Mouse (Mus musculus) heart, embryonic 14.5 days (tissue): Measurements from ENCODE around the gene Lpin2. TPM values are rescaled to one million over a fixed set of nuclear protein-coding genes. Genes with fewer than 3 reads are reported as not detected.

Experiments used
- ATAC-seq: fragments of 200-750 bp; cut with Nextera tagmentation; 2 replicates; pipeline ENCODE4 v1.8.0; 2017; ENCODE audit warnings: low read depth, moderate TSS enrichment; ENCODE audit not compliant: insufficient number of reproducible peaks, insufficient read depth, low FRiP score
- H3K27ac ChIP-seq, 2 experiments: fragments of 200-500 bp in 1 of 2; fragments of 300-500 bp in 1 of 2; sonication (generic) in 1 of 2; replicated peaks in 1 of 2; 2 replicates each; pipeline ENCODE4 v1.5.1; 2012 to 2014; ENCODE audit warnings: low read depth in 2 of 2, low read length in 2 of 2, control low read depth in 1 of 2, mild to moderate bottlenecking in 1 of 2, mixed read lengths in 1 of 2; ENCODE audit not compliant: control insufficient read depth in 1 of 2, insufficient read depth in 1 of 2
- H3K27me3 ChIP-seq: fragments of 300-500 bp; sonication (generic); 2 replicates; pipeline ENCODE4 v1.6.1; 2014; ENCODE audit warnings: mild to moderate bottlenecking, low read length, control low read depth; ENCODE audit not compliant: control insufficient read depth, insufficient read depth
- H3K36me3 ChIP-seq: fragments of 300-500 bp; sonication (generic); 2 replicates; pipeline ENCODE4 v1.6.1; 2014; ENCODE audit warnings: mild to moderate bottlenecking, control low read depth, low read length, mixed read lengths; ENCODE audit not compliant: control insufficient read depth, insufficient read depth
- H3K4me1 ChIP-seq, 2 experiments: fragments of 200-500 bp in 1 of 2; fragments of 300-500 bp in 1 of 2; sonication (generic) in 1 of 2; 2 replicates each; pipeline ENCODE4 v1.6.1; 2012 to 2014; ENCODE audit warnings: low read length in 2 of 2, control low read depth in 1 of 2, mixed read lengths in 1 of 2; ENCODE audit not compliant: control insufficient read depth in 2 of 2, insufficient read depth in 2 of 2
- H3K4me2 ChIP-seq: fragments of 300-500 bp; sonication (generic); 2 replicates; pipeline ENCODE4 v1.6.1; 2014; ENCODE audit warnings: mild to moderate bottlenecking, low read length
- H3K4me3 ChIP-seq, 2 experiments: fragments of 200-500 bp in 1 of 2; fragments of 300-500 bp in 1 of 2; sonication (generic) in 1 of 2; 2 replicates each; pipeline ENCODE4 v1.5.1; 2012 to 2014; ENCODE audit warnings: low read length in 2 of 2, mild to moderate bottlenecking in 2 of 2, control low read depth in 1 of 2, low read depth in 1 of 2, moderate library complexity in 1 of 2; ENCODE audit not compliant: control insufficient read depth in 1 of 2, insufficient read depth in 1 of 2
- H3K9ac ChIP-seq: fragments of 300-500 bp; sonication (generic); 2 replicates; pipeline ENCODE4 v1.6.1; 2014; ENCODE audit warnings: mild to moderate bottlenecking, low read length
- H3K9me3 ChIP-seq: fragments of 300-500 bp; sonication (generic); 2 replicates; pipeline ENCODE4 v1.6.1; 2016; ENCODE audit warnings: low read length, control low read depth; ENCODE audit not compliant: control insufficient read depth
- WGBS: fragments of 180-500 bp; shearing (Covaris S2); extraction: QIAGEN DNeasy Blood & Tissue Kit; methylation state at CpG from one replicate; pipeline ENCODE4 v1.1.7; 2014; 5-methylcytosine and 5-hydroxymethylcytosine counted together
- polyA plus RNA-seq: library from polyadenylated mRNA; unstranded; fragments of >200 nt; fragmentation: Nextera tagmentation; extraction: Ambion mirVana; gene quantifications from 2 replicates; pipeline ENCODE4 v1.2.1, GENCODE M21; 2014

Lpin2 gene
- polyA plus RNA-seq, 1 experiment from 2014 or later, result 15.2 TPM

DNA sequence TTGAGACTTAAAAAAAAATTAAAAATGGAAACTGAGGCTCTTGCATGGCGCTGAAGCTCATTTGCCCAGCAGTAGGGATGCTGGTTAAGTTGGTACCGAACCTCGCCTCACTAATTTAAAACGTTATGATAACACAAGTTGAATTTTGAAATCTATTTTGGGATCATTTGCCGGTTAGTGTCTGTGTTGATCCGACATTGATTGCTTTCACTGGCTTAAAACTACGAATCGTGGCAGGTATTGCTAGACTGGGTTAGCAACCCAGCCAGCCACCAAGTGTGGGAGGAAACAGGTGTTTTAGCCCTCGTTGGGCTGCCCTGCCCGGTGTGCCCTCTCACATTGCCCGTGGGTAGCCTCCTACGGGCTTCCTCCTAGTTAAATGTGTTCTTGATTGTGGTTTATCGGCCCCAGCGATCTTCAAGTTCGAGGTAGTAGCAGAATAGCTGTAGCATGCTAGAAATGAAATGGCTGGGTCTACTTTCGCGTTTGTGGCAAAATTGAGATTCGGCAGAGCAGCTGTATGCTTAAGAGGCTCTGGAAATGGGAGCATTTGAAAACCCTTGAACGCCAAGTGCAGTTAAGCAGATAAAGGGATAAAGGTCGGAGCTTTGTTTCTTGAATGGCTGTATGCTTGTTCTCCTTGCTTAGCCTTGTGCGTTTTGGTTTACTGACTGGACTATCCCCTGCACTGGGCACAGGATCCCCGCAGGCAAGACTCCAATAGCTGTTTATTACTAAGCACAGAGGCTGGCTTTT, 2.2 kb downstream of the Lpin2 start:
- WGBS, result 9% methylated on average over 22 of the region's 22 CpGs
- Histone ChIP-seq H3K4me1 (peaks cover 12 to 21% of the 10 kb centered on the region in 2 experiments), H3K27me3 (no peaks in the 10 kb centered on the region), H3K27ac (0 out of 4 replicates have a peak overlapping the region, but pooled peaks of 1 of the 2 experiments have one; percentile 86), H3K36me3 (no peaks in the 10 kb centered on the region), H3K9me3 (no peaks in the 10 kb centered on the region), H3K4me2 (peak overlapping the region; percentile 93), H3K4me3 (peak overlapping the region; percentile 94 to 98), H3K9ac (peak overlapping the region; percentile 93)
- no peak for ATAC-seq

- WGBS, result 62% methylated on average over 1 of the region's 1 CpGs
- no peak overlapping the region for H3K27ac ChIP-seq
- H3K36me3 ChIP-seq, result no peaks in the 10 kb centered on the region
- no peaks in the 10 kb centered on the region for H3K27me3 ChIP-seq
- no peaks in the 10 kb centered on the region for H3K9me3 ChIP-seq
- no peak for ATAC-seq
- peak overlapping the region in 1 of 2 experiments; percentile 94; a peak in 1 of 4 replicates for H3K4me3 ChIP-seq
- no peak overlapping the region for H3K9ac ChIP-seq
- peak overlapping the region; percentile 93 for H3K4me2 ChIP-seq
- H3K4me1 ChIP-seq, result peaks cover 12 to 21% of the 10 kb centered on the region in 2 experiments
These were observed 3.0 kb downstream of the Lpin2 start for GRCm38 (mm10) chr17:71185368-71185767.

DNA sequence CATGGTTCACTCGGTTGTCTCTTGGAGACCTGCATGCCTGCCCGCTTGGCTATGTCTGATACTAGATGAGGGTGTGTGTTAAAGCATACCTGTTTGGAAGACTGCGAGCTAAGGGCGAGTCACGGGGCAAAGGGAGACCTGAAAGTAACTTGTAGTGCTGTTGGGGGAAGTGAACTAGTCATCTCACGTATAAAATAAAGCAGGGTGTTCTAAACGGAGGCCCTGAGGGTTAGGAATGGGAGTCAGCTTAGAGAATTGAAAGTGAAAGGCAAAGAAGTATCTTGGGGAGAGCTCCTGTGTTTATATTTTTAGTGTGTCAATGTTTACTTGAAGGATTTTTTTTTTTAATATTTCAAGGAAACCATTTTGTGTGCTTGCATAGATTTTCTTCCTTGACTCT, 8.2 kb downstream of the Lpin2 start:
- Histone ChIP-seq H3K27ac (no peak overlapping the region), H3K9me3 (no peaks in the 10 kb centered on the region), H3K4me3 (no peak overlapping the region), H3K9ac (no peak overlapping the region), H3K4me1 (peaks cover 6 to 10% of the 10 kb centered on the region in 2 experiments; a peak in 3 of 4 replicates), H3K27me3 (no peaks in the 10 kb centered on the region), H3K4me2 (no peak overlapping the region), H3K36me3 (no peaks in the 10 kb centered on the region)
- ATAC-seq, result no peak
- 86% methylated on average over 7 of the region's 7 CpGs for WGBS

DNA sequence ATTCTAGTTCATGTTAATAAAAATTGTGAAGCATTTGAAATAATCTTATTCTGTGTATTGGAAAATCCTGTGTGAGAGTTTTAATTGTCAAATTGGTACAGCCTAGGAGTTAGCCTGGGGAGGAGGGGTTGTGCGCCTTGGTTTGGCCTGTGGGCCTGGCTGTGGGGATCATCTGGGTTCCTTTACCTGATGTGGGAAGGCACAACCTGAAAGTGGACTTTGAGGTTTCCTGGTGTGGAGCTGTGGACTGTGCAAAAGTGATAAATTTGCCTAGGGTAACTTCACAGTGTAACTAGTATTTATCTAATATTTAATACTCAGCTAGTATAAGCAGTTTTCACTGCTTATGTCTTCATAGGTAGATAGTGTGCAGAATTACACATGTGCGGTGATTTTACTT, 8.7 kb downstream of the Lpin2 start:
- no peak for ATAC-seq
- Histone ChIP-seq H3K4me2 (no peak overlapping the region), H3K4me1 (peaks cover 8 to 15% of the 10 kb centered on the region in 2 experiments; a peak in 3 of 4 replicates), H3K4me3 (no peak overlapping the region), H3K27me3 (no peaks in the 10 kb centered on the region), H3K27ac (no peak overlapping the region), H3K9ac (no peak overlapping the region), H3K9me3 (no peaks in the 10 kb centered on the region), H3K36me3 (no peaks in the 10 kb centered on the region)
- WGBS, result 97% methylated on average over 2 of the region's 2 CpGs

- WGBS, result 77% methylated on average over 8 of the region's 8 CpGs
- H3K27me3 ChIP-seq, result no peaks in the 10 kb centered on the region
- no peak overlapping the region for H3K9ac ChIP-seq
- H3K9me3 ChIP-seq, result no peaks in the 10 kb centered on the region
- H3K36me3 ChIP-seq, result no peaks in the 10 kb centered on the region
- peaks cover 8 to 15% of the 10 kb centered on the region in 2 experiments; a peak in 3 of 4 replicates for H3K4me1 ChIP-seq
- no peak overlapping the region for H3K4me3 ChIP-seq
- ATAC-seq, result no peak
- no peak overlapping the region for H3K27ac ChIP-seq
- H3K4me2 ChIP-seq, result no peak overlapping the region
These were observed 9.5 kb downstream of the Lpin2 start for GRCm38 (mm10) chr17:71191651-71192419.

- no peaks in the 10 kb centered on the region for H3K36me3 ChIP-seq
- WGBS, result 98% methylated on average over 1 of the region's 1 CpGs
- no peak for ATAC-seq
These were observed 10.7 kb downstream of the Lpin2 start for GRCm38 (mm10) chr17:71193019-71193418.

DNA sequence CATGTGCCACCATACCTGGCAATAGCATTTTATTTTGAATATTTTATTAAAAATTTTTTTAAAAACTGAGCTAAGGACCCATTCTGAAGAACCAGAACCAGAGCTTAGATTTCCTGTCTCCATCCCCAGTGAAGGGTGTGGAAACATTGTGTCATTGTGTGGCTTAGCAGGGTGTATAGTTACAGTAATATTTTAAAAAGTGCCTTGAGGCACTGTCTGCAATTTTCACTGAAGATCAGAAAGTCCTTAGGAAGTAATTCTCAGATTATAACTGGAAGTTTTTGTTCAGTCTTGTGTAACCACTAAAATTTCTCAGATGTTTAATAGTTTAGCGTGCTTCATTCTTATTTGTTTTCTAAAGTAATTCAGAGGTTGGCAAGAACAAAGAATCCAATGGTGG, 11.1 kb downstream of the Lpin2 start:
- Histone ChIP-seq H3K4me3 (no peak overlapping the region), H3K27ac (no peak overlapping the region), H3K9ac (no peak overlapping the region), H3K27me3 (no peaks in the 10 kb centered on the region), H3K4me2 (no peak overlapping the region), H3K4me1 (peaks cover 8 to 15% of the 10 kb centered on the region in 2 experiments; a peak in 3 of 4 replicates), H3K36me3 (no peaks in the 10 kb centered on the region), H3K9me3 (no peaks in the 10 kb centered on the region)
- 98% methylated on average over 1 of the region's 1 CpGs for WGBS
- ATAC-seq, result no peak

More at GRCm38 (mm10) chr17:71193019-71193418, 10.7 kb downstream of the Lpin2 start:
- no peak overlapping the region for H3K4me2 ChIP-seq
- H3K27ac ChIP-seq, result no peak overlapping the region
- no peak overlapping the region for H3K4me3 ChIP-seq
- H3K27me3 ChIP-seq, result no peaks in the 10 kb centered on the region
- no peak overlapping the region for H3K9ac ChIP-seq
- peaks cover 8 to 15% of the 10 kb centered on the region in 2 experiments; a peak in 3 of 4 replicates for H3K4me1 ChIP-seq
- H3K9me3 ChIP-seq, result no peaks in the 10 kb centered on the region
